Mouse (Mus musculus) ES-Bruce4 (cell line): ENCODE results near the gene Sh3d21.

Experiments used
- EP300 ChIP-seq: IDR thresholded peaks from 2 replicates; pipeline ENCODE4 v1.6.1; 2011; ENCODE audit warnings: low read depth, low read length; ENCODE audit not compliant: insufficient read depth
- POLR2A ChIP-seq: IDR thresholded peaks from one replicate; pipeline ENCODE4 v1.8.1; 2011; ENCODE audit warnings: low read length; ENCODE audit not compliant: insufficient read depth

DNA sequence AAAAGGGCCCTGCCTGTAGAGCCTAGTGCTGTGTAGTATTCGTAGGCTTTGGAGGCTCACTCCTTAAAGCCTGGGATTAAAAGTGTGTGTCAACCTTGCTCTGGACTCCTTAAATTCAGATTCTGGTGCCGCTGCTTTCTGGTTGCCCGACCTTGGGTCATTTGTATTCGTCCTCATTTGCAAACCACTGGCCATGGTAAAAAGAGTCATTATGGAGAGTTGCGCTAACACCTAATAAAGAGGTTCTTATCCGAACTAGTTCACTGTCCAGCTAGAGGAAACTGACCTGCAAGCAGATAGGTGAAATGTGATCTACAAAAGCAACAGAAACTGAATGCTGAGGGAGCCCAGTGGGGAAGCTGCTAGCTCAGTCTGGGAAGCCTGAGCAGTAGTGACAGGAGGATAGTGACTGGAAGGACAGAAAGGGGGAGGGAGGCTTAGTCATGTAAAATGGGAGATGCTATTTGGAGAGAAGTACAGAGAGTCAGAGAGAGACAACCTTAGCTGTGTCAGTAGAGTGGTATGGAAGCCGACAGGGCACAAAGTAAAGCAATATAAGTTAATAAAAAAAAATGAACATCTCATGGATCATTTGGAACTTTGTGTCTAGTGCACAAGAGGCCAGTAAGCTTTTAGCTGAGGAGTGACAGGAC, 58.0 kb downstream of the Sh3d21 start:
- no peak for TF ChIP-seq POLR2A
- no peak for TF ChIP-seq EP300
